Mouse (Mus musculus): ENCODE measurements around the gene Tshz2.
"Not testable (repeated sequence)": the region's sequence is repeated elsewhere in the genome, so short reads cannot be mapped to it uniquely, and the experiment has no call there.

Tshz2 gene

DNA sequence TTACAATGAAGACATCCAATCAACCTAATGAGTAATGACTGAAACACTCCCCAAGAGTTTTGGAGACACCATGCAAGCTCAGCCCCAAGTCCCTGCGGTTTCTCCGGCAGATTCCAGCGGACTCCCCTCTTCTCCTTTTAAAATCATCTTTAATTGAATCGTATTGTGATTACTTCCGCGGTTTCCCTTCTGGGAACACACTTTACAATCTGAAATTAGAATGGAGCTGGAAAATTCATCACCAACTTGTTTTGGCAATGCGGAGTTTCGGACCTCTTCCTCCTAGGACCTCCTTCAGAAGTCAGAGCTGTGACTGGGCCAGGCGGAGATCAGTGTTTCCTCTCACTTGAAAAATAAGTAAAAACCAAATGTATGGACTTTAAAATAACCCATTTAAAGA, 119.3 kb downstream of the Tshz2 start:
- no peak for DNase-seq (ENCODE audit: low read depth in 1 of 2, low spot score in 2 of 2)

DNA sequence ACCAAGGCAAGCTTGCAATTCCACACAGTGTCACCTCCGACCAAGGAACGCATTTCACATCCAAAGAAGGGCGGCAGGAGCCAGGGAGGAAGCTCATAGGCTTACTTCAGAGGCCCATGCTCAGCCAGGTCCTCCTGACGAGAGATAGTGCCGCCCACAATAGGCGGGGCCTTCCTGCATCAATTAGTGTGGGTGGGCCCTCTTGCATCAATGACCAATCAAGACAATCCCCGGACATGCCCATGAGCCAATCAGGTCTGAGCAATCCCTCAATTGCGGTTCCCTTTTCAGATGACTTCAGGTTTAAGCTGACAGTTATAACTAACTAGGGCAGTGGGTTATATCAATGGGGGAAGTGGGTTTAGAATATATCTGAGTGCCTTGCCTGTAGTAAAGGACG, 120.6 kb downstream of the Tshz2 start:
- no peak for DNase-seq (ENCODE audit: low read depth in 1 of 2, low spot score in 2 of 2)

GRCm38 (mm10) chr2:169755091-169755490, 122.3 kb downstream of the Tshz2 start:
- no peak for DNase-seq (ENCODE audit: low read depth in 1 of 2, low spot score in 2 of 2)

- DNase-seq (ENCODE audit: low read depth in 1 of 2, low spot score in 2 of 2), result no peak
These were observed 125.3 kb downstream of the Tshz2 start for GRCm38 (mm10) chr2:169758120-169758519.

DNA sequence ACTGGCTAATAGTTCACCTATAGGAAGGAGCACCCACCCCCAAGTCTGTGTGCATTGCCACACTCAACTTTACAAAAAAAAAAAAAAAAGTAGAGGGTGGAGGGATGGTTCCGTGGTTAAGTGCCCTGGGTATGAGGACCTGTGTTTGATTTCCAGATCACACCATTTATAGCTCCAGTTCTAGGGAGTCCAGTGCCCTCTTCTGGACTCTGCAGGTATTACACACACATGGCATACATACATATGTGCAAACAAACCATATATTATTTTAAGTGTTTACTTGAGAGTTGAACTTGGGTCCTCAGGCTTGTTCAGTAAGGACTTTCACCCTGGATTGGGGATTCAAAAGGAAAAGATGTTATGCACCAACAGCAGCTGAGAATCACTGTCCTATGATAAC, 127.3 kb downstream of the Tshz2 start:
- DNase-seq (ENCODE audit: low read depth in 1 of 2, low spot score in 2 of 2), result no peak

DNA sequence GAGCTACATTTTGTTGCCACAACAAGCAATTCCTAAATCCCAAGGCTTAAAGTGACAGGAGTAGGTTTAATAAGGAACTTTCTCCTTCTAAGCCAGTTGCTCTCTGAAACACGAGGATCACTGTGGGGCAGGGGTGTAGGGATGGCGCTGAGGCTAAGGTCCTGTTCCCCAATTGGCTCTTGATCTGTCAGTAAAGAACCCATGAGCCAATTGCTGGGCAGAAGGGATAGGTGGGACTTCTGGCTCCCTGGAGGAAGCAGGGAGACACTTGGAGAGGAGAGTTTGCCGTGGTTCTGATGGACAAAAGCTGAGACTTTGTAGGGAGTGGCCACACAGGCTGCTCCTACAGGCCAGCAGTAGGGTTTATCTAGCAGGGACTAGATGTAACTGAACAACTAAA, 128.9 kb downstream of the Tshz2 start:
- no peak for DNase-seq (ENCODE audit: low read depth in 1 of 2, low spot score in 2 of 2)

DNA sequence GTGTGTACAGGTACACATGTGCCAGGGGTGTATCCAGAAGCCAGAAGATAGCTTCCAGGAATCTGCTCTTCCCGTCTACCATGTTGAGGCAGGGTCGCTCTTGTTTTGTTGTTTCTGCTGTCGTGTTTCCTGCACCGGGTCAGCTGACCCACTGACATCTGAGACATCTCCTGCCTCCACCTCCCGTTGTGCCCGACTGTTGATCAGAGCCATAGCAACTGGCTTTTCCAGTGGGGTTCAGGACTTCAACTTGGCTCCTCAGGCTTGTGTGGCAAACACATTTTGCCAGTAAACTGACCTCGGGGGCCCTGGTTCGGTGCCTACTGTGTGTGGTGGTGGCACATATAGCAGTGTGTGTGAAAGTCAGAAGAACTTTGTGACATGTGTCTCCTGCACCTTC, 129.5 kb downstream of the Tshz2 start:
- DNase-seq (ENCODE audit: low read depth in 1 of 2, low spot score in 2 of 2), result no peak

DNA sequence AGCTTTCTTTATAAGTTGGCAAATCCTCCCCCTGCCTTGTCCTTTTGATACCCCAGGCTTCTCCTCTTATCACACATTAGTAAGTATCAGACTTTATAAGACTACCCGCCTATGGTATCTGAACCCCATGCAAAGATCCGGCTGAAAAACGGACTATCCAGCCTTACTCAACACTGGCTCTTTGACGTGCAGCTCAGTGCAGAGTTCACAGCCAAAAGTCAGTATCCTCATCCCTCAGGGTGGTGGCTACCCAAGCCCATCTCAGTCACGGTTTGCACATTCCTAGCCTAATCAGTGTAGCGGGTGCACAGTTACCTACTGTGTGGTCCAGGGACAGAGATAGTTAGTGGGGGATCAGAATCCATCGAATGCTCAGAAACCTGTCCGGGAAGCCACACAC, 130.9 kb downstream of the Tshz2 start:
- no peak for DNase-seq (ENCODE audit: low read depth in 1 of 2, low spot score in 2 of 2)

DNA sequence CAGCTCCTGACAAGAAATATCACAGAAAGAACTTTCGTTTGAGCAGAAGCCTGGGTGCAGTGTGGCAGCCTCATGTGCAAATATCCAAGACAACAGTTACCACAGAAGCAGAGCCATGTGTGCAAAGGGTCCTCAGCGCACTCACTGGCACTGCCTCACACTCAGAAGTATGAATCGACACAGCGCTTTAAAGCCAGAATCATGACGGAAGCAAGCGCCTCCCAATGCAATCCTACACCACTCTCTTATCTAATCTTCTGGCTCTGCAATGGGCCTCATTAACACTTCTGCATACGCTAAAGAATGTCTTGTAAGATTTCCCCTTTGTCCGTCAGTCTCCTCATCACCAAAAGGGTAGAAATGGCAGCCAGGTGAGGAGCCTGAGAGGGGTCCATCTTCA, 133.4 kb downstream of the Tshz2 start:
- no peak for DNase-seq (ENCODE audit: low read depth in 1 of 2, low spot score in 2 of 2)

- DNase-seq (ENCODE audit: low read depth in 1 of 2, low spot score in 2 of 2), result no peak
These were observed 134.5 kb downstream of the Tshz2 start for GRCm38 (mm10) chr2:169767281-169767680.

- DNase-seq (ENCODE audit: low read depth in 1 of 2, low spot score in 2 of 2), result no peak
These were observed 142.3 kb downstream of the Tshz2 start for GRCm38 (mm10) chr2:169775078-169775477.

DNA sequence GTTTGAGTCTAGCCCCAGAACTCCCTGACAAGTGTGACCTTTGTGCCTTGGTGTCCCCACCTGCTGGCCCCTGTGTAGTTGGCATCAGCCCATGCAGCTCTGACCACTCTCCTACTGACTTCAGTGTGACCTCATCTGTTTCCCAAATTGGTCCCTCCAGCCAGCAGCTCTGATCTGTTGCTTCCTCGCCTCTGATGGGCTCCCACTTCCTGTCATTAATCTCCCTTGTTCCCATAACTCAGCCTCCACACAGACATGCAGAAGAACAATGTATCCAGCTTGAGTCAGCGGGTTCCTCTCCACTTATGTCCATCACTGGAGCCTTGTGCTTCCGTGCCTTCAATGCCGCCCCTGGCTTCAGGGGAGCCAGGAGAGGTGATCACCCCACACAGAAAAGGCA, 144.4 kb downstream of the Tshz2 start:
- no peak for DNase-seq (ENCODE audit: low read depth in 1 of 2, low spot score in 2 of 2)

DNA sequence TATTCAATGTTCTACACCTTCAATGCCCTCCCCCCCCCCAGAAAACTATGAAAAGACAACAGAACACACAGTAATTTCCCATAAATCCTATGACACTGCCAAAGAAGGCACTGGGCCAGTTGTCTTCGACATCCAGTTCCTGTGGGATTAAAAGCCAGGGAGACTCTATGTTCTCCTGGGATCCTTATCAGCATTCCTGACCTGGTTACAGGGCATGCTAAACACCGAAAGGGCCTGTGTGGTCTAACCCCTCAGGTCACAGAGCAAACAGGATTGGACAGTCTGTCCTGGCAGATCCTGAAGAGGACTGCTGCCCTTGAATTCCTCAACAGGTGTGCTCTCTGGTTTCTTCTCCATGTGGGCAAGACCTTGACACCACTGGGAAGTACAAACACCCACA, 145.0 kb downstream of the Tshz2 start:
- DNase-seq (ENCODE audit: low read depth in 1 of 2, low spot score in 2 of 2), result no peak

- no peak for DNase-seq (ENCODE audit: low read depth in 1 of 2, low spot score in 2 of 2)
These were observed 146.0 kb downstream of the Tshz2 start for GRCm38 (mm10) chr2:169778740-169779345.

DNA sequence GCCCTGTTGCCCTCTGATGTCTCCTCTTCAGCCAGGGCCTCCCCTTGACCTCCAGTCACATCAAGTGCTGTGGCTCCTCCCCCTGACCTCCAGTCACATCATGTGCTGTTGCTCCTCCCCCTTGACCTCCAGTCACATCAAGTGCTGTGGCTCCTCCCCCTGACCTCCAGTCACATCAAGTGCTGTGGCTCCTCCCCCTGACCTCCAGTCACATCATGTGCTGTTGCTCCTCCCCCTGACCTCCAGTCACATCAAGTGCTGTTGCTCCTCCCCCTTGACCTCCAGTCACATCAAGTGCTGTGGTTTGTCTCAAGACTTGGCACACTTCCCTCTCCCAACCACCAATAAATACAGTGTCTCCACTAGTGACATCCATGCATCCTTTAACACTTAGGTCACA, 148.9 kb downstream of the Tshz2 start:
- DNase-seq (ENCODE audit: low read depth in 1 of 2, low spot score in 2 of 2), result not testable (repeated sequence)

DNA sequence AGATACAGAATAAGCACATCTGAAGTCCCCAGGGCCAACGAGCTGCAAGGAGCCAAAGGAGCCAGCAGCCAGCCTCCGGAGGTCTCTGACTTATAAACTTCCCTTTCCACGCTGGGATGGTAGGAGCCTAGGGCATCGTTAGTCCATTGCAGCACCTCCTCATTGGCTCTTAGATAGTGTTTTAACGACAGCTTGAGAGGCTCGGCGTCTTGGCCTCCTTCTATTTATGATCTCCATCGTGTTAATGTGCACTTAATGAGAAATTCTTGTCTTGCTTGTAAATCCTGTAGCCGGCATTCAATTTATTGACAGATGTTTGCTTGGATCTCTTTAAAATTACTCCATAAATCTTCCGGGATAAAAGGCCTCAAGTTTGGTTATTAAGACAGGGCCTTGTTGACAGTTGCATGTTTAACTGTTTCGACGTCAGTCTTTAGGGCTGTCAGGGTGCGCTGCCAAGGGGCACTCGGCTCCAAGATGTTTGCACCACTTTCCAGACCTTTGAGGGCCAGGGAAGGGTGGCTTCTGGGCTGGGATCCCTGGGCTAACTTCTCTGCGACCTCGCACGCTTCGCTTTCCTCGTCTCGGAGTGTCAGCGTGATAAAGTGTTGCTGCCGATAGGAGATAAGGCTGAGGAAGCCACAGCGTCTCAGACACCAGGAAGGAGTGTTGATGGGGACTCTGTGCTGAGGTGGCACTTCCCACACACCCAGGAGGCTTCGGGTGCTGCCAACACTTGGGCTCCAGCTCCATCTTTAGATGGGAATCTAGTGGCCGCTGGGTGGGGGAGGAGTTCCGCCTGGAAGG, 150.3 kb downstream of the Tshz2 start:
- DNase-seq (ENCODE audit: low read depth in 1 of 2, low spot score in 2 of 2), result no peak

GRCm38 (mm10) chr2:169783681-169784033, 150.8 kb downstream of the Tshz2 start:
- no peak for DNase-seq (ENCODE audit: low read depth in 1 of 2, low spot score in 2 of 2)

DNA sequence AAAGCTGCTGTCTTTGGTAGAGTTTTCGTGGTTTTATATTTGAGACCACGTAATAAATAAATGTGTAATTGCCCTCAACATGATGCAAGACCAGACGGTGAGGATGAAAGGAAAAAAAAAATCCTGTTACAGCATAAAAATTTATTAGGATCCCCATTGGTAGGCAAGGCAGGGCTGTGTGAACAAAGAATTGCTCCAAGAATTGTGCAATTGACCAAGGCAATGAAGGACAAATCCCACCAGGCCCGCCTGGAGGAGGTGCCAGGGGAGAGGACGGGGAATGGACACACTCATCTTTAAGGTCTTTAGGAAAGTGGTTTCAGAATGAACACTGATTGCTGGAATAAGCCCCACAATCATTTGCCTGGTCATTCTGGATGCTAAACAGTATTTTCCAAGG, 154.6 kb downstream of the Tshz2 start:
- no peak for DNase-seq (ENCODE audit: low read depth in 1 of 2, low spot score in 2 of 2)

DNA sequence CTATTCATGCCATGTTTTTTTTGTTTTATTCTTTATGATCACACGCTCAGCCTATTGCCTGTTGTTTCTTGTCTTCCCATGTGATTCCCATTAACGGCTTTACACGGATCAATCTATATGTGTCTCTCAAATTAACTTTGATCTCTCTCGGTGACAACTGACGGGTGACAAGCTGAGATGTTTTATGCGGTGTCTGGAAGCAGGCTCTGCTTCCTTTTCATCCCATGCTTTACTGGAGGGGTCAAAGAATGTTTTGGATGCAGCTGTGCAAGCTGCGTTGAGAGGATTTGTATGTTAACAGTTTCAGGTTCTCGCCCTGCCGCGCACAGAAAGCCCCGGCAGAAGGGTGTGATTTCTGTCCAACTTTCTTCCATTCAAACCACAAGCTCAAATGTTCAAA, 155.1 kb downstream of the Tshz2 start:
- DNase-seq (ENCODE audit: low read depth in 1 of 2, low spot score in 2 of 2), result no peak

DNA sequence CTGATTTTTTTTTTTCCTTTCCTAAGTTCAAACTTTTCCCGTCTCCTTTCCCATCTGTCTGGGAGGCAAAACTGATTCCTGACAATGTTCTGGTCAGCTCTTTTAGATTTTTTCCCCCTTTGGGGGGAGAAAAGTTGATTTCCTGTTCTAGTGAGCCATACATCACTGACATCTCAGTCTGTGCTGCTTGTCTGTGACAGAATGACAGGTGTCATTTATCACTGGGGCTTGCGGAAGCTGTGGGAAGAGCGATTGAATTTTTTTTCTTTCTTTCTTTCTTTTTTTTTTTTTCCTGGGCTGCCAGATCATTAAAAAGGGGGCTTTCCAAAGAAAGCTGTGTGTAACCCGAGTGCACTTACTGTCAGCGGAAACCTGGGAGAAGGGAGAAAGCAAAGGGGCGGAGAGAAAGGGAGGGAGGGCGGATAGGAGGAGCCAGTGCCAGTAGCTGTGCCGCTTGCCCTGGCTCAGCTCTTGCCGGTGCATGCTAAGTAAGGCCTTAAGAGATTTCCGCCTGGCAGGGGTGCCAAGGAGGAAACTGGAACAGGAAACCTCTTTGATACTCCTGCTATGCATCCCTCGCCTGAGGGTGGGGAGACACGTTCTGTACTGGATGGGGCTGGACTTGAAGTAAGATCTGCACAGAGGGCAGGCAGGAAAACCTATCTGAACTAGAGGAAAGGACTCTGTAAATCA, 157.8 kb downstream of the Tshz2 start:
- DNase-seq (ENCODE audit: low read depth in 1 of 2, low spot score in 2 of 2), result no peak

DNA sequence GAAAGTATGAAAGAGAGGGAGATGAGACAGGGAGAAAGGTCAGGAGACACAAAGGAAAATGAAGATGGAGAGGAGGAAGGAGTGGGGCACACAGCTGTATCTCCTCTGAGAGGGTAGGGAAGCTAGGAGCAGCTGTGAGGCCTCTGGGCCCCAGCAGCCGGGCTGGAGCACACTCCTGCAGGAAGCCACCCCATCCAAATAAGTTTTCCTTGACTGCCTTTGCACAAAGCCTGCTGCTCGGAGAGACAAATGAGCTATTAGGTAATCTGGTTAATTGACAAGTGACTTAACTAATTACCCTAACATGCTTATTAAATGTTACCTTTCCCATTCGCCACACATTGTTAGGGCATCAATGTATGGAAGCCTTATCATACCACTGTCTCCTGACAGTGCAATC, 159.9 kb downstream of the Tshz2 start:
- no peak for DNase-seq (ENCODE audit: low read depth in 1 of 2, low spot score in 2 of 2)

GRCm38 (mm10) chr2:169802241-169802640, 169.4 kb downstream of the Tshz2 start:
- no peak for DNase-seq (ENCODE audit: low read depth in 1 of 2, low spot score in 2 of 2)

All from monocyte, adult 2 months (primary cell).